In the genomic region with DNA sequence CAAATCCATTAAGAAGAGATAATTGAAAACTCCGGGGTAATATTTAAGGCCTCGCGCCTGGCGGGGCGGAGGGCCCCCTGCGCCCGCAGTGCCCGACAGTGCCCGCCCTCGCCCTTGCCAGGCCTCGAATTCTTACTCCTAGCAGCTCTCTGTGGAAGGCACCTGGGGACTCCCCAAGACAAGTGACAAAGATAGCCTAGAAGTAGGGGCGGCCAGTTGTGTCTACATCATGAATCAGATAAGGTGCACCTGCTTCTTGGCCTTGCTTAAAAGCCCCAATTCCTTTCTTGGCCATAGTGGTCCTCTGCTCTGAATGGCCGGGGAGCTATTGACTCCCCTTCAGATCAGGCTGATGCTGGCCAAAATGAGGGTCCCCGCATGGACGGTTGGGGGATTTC, we compare ENCODE assay signal across 9 mouse cellular contexts.
DNase-seq lines count a peak whose midpoint lies in the region; ATAC-seq and TF ChIP-seq lines count a peak whose summit lies in the region.
"Had no signal": no experiment of that assay in that cellular context is flagged by ENCODE, and none has a peak within 500 bp of the region (broad histone marks: within the 10 kb centered on the region; RNA-seq: fewer than 3 reads in every experiment).

No protein-coding gene starts in this region.

- intact Hi-C loops in left cerebral cortex, adult 2 months (cut with DNase I): no loop called here

- peaks cover 17% of the 10 kb centered on the region for H3K4me1 ChIP-seq in forebrain, embryonic 12.5 days
- H3K4me1 ChIP-seq in limb, embryonic 10.5 days: peaks cover 19% of the 10 kb centered on the region
- peaks cover 64% of the 10 kb centered on the region for H3K4me1 ChIP-seq in neural tube, embryonic 15.5 days

- H3K9ac ChIP-seq in forebrain, embryonic 12.5 days: no peak overlapping the region
- H3K9ac ChIP-seq in neural tube, embryonic 15.5 days (replicated peaks): no peak overlapping the region

- H3K9me3 ChIP-seq in forebrain, embryonic 12.5 days: no peaks in the 10 kb centered on the region
- H3K9me3 ChIP-seq in limb, embryonic 10.5 days (replicated peaks): no peaks in the 10 kb centered on the region
- H3K9me3 ChIP-seq in neural tube, embryonic 15.5 days (replicated peaks): no peaks in the 10 kb centered on the region

- TF ChIP-seq CTCF in left cerebral cortex, adult 2 months (IDR thresholded peaks at IDR 0.05): no peak

- no peaks in the 10 kb centered on the region for H3K36me3 ChIP-seq in forebrain, embryonic 12.5 days (replicated peaks)
- H3K36me3 ChIP-seq in limb, embryonic 10.5 days: no peaks in the 10 kb centered on the region
- no peaks in the 10 kb centered on the region for H3K36me3 ChIP-seq in neural tube, embryonic 15.5 days

- no peak for ATAC-seq in forebrain, embryonic 12.5 days (ENCODE audit: low FRiP score)
- peak; percentile 26; the same call in 1 of the 2 replicates for ATAC-seq in neural tube, embryonic 15.5 days (ENCODE audit: low FRiP score)

- no peak for DNase-seq in left cerebral cortex, adult 2 months (ENCODE audit: extremely low spot score in 1 of 2, low spot score in 2 of 2)
- no peak for DNase-seq in left cerebral cortex, adult 18-20 months (ENCODE audit: low spot score in 2 of 2)
- no peak for DNase-seq in limb, embryonic 10.5 days (ENCODE audit: low spot score)
- DNase-seq in adrenal gland, adult 18-20 months (ENCODE audit: low spot score in 2 of 2): no peak
- no peak for DNase-seq in lung, postnatal 4 days
- DNase-seq in urinary bladder, postnatal 10 days (ENCODE audit: low spot score): no peak
- DNase-seq: layer of hippocampus, postnatal 36 days had no signal

- H3K4me2 ChIP-seq in forebrain, embryonic 12.5 days: peak overlapping the region; percentile 46
- H3K4me2 ChIP-seq in neural tube, embryonic 15.5 days: peak overlapping the region; percentile 69

- WGBS in forebrain, embryonic 12.5 days: 9% methylated on average over 15 of the region's 15 CpGs
- WGBS in limb, embryonic 10.5 days: 18% methylated on average over 15 of the region's 15 CpGs
- WGBS in neural tube, embryonic 15.5 days: 12% methylated on average over 15 of the region's 15 CpGs

- no peak overlapping the region for H3K27ac ChIP-seq in left cerebral cortex, adult 2 months
- H3K27ac ChIP-seq in forebrain, embryonic 12.5 days: no peak overlapping the region
- H3K27ac ChIP-seq in limb, embryonic 10.5 days: 0 out of 2 replicates have a peak overlapping the region, but pooled peaks have one; percentile 76
- H3K27ac ChIP-seq in neural tube, embryonic 15.5 days (replicated peaks): peak overlapping the region; percentile 72

- H3K4me3 ChIP-seq in left cerebral cortex, adult 2 months: peak overlapping the region; percentile 22
- H3K4me3 ChIP-seq in forebrain, embryonic 12.5 days (replicated peaks): peak overlapping the region; percentile 27
- H3K4me3 ChIP-seq in limb, embryonic 10.5 days: peak overlapping the region; percentile 52
- H3K4me3 ChIP-seq in neural tube, embryonic 15.5 days (replicated peaks): peak overlapping the region; percentile 30

- H3K27me3 ChIP-seq in forebrain, embryonic 12.5 days: peaks cover 100% of the 10 kb centered on the region
- H3K27me3 ChIP-seq in limb, embryonic 10.5 days (ENCODE audit: low read depth, poor library complexity, severe bottlenecking): peaks cover 99% of the 10 kb centered on the region
- H3K27me3 ChIP-seq in neural tube, embryonic 15.5 days (replicated peaks): 0 out of 2 replicates have a peak, but pooled peaks cover 8% of the 10 kb centered on the region

Comparison
In these comparisons a context has a peak if more than half of its experiments do, and no peak if none do; other contexts are left out.
1. H3K27ac ChIP-seq: peak in limb, embryonic 10.5 days (single experiment) and neural tube, embryonic 15.5 days (single experiment); none in left cerebral cortex, adult 2 months (single experiment) and forebrain, embryonic 12.5 days (single experiment).
2. Peak in every context shown above with its lines, with median percentiles within 50 percentile points of each other: H3K4me3 ChIP-seq.